Mouse (Mus musculus): ENCODE data around the gene Zmpste24.

DNA sequence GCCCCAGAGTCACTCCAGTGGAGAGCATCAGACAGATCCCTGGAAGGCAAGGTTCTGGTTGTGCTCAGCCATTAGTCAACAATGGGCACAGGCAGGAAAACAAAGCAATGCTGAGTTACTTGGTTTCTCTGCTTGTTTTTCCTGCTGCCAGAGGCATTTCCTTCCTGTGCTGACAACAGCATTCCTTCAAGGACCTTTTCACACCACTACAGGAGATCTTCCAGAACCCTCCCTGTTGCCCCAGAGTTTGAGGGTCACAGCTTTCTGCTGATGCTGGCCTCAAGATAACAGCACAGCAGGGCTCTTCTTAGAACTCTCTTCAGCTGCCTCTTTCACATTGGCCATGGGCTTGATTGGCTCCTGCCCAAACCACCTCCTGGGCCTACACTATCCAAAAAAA is 76.1 kb downstream of the Zmpste24 start:
- TF ChIP-seq POLR2AphosphoS2 (IDR thresholded peaks at IDR 0.05; ENCODE audit: insufficient read length, low read depth), result no peak
- no peak for TF ChIP-seq MYOG (IDR thresholded peaks at IDR 0.05; ENCODE audit: control insufficient read depth in 1 of 3, insufficient read depth in 1 of 3, insufficient read length in 2 of 3, low read depth in 2 of 3)
- TF ChIP-seq SRF (IDR thresholded peaks at IDR 0.05; ENCODE audit: control insufficient read depth, insufficient read length, low read depth), result no peak
- TF ChIP-seq E2F4 (IDR thresholded peaks at IDR 0.05; ENCODE audit: insufficient read depth), result no peak
- no peak for TF ChIP-seq POLR2A (IDR thresholded peaks at IDR 0.05; ENCODE audit: insufficient read length, low read depth)
- TF ChIP-seq REST (IDR thresholded peaks at IDR 0.05; ENCODE audit: insufficient read depth, insufficient read length), result no peak
- TF ChIP-seq TCF12 (IDR thresholded peaks at IDR 0.05; ENCODE audit: insufficient read depth, poor library complexity, severe bottlenecking), result no peak
- TF ChIP-seq MAX (IDR thresholded peaks at IDR 0.05; ENCODE audit: low read depth), result no peak
- no peak for TF ChIP-seq CEBPB (IDR thresholded peaks at IDR 0.05; ENCODE audit: insufficient read depth, poor library complexity, severe bottlenecking)
